Mouse (Mus musculus): ENCODE data around the gene Cela3b.

- TF ChIP-seq CTCF (IDR thresholded peaks at IDR 0.05; ENCODE audit: extremely low read depth, insufficient read length, insufficient replicate concordance, low read depth, low read length) = no peak
- no peak for TF ChIP-seq POLR2A (IDR thresholded peaks at IDR 0.05; ENCODE audit: low read depth, low read length)
Measured at GRCm38 (mm10) chr4:137405571-137405970, 24.8 kb downstream of the Cela3b start.
